13 mouse cellular contexts compared by ENCODE assay signal in the genomic region with DNA sequence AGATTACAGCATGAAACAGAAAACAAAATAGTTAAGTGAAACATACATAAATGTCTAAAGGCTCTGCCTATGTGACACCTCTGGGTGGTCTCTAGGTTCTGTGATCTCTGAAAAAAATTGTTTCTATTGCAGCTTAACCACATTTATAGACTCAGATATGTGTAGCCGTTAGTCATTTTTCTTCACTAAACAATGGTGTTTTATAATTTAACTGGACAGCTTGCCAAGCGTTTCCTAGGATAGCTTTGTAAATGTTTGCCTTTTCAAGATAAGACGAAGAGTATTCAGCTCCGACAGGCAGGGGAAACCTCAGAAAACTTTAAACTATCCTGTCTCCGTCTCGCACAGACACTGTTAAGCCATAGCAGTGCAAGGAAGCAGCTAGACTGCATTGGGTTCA.
DNase-seq lines count a peak whose midpoint lies in the region; ATAC-seq and TF ChIP-seq lines count a peak whose summit lies in the region.
"Had no signal": no experiment of that assay in that cellular context is flagged by ENCODE, and none has a peak within 500 bp of the region (broad histone marks: within the 10 kb centered on the region; RNA-seq: fewer than 3 reads in every experiment).

No protein-coding gene starts in this region.

- no peak overlapping the region for H3K9ac ChIP-seq in heart, embryonic 16.5 days (ENCODE audit: low read length)
- H3K9ac ChIP-seq in lung, embryonic 15.5 days, result no peak overlapping the region
- no peak overlapping the region for H3K9ac ChIP-seq in liver, embryonic 12.5 days
- H3K9ac ChIP-seq in stomach, embryonic 15.5 days, result no peak overlapping the region
- H3K9ac ChIP-seq: forebrain, postnatal 0 days had no signal

- H3K27ac ChIP-seq in heart, embryonic 16.5 days (ENCODE audit: low read length), result peak overlapping the region; percentile 55
- H3K27ac ChIP-seq in lung, embryonic 15.5 days, result peak overlapping the region; percentile 62
- peak overlapping the region; percentile 51; the same call in 1 of the 2 replicates for H3K27ac ChIP-seq in liver, embryonic 12.5 days
- H3K27ac ChIP-seq in stomach, embryonic 15.5 days, result 0 out of 2 replicates have a peak overlapping the region, but pooled peaks have one; percentile 68
- no peak overlapping the region for H3K27ac ChIP-seq in midbrain, embryonic 10.5 days (replicated peaks)
- H3K27ac ChIP-seq: hindbrain, embryonic 10.5 days had no signal

- 0 out of 2 replicates have a peak, but pooled peaks cover 2% of the 10 kb centered on the region for H3K4me1 ChIP-seq in heart, embryonic 16.5 days (ENCODE audit: control insufficient read depth, insufficient read depth, low read length)
- H3K4me1 ChIP-seq in lung, embryonic 15.5 days, result peaks cover 4% of the 10 kb centered on the region; the same call in 1 of the 2 replicates
- H3K4me1 ChIP-seq in lung, adult 2 months (ENCODE audit: control insufficient read depth, insufficient read depth, low read length), result peaks cover 5% of the 10 kb centered on the region; the same call in 1 of the 2 replicates
- no peaks in the 10 kb centered on the region; the same call in 1 of the 2 replicates for H3K4me1 ChIP-seq in liver, embryonic 12.5 days
- peaks cover 6% of the 10 kb centered on the region; the same call in 1 of the 2 replicates for H3K4me1 ChIP-seq in stomach, embryonic 15.5 days
- H3K4me1 ChIP-seq in midbrain, embryonic 10.5 days, result peaks cover 7% of the 10 kb centered on the region; the same call in 1 of the 2 replicates
- H3K4me1 ChIP-seq: hindbrain, embryonic 10.5 days had no signal

- no peak overlapping the region for H3K4me2 ChIP-seq in heart, embryonic 16.5 days (ENCODE audit: low read depth, low read length)
- H3K4me2 ChIP-seq in lung, embryonic 15.5 days, result no peak overlapping the region
- H3K4me2 ChIP-seq in liver, embryonic 12.5 days, result no peak overlapping the region
- no peak overlapping the region for H3K4me2 ChIP-seq in stomach, embryonic 15.5 days

- no peak for TF ChIP-seq POLR2A in lung, adult 2 months (IDR thresholded peaks at IDR 0.05; ENCODE audit: borderline replicate concordance, extremely low read depth, low read depth, low read length)

- no peak for TF ChIP-seq CTCF in lung, adult 2 months (IDR thresholded peaks at IDR 0.05; ENCODE audit: insufficient read depth, low read length)

- no peak overlapping the region for H3K4me3 ChIP-seq in heart, embryonic 16.5 days (ENCODE audit: low read length)
- H3K4me3 ChIP-seq in lung, embryonic 15.5 days, result no peak overlapping the region
- H3K4me3 ChIP-seq in lung, adult 2 months (replicated peaks; ENCODE audit: extremely low read depth, low read depth, low read length), result no peak overlapping the region
- H3K4me3 ChIP-seq in liver, embryonic 12.5 days, result no peak overlapping the region
- no peak overlapping the region for H3K4me3 ChIP-seq in stomach, embryonic 15.5 days (replicated peaks)
- H3K4me3 ChIP-seq in midbrain, embryonic 10.5 days, result no peak overlapping the region
- H3K4me3 ChIP-seq: hindbrain, embryonic 10.5 days had no signal

- no peak for DNase-seq in heart, postnatal 4 days
- no peak for DNase-seq in lung, adult 2 months
- no peak for DNase-seq in midbrain, embryonic 10.5 days (ENCODE audit: low spot score)
- DNase-seq in right cerebral cortex, adult 2 months (ENCODE audit: low spot score in 2 of 2), result no peak
- DNase-seq: cerebellum, postnatal 36 days; gastrocnemius, postnatal 36 days; kidney, postnatal 25 days had no signal

- H3K27me3 ChIP-seq in heart, embryonic 16.5 days (ENCODE audit: control insufficient read depth, insufficient read depth, low read length), result no peaks in the 10 kb centered on the region
- no peaks in the 10 kb centered on the region for H3K27me3 ChIP-seq in lung, embryonic 15.5 days
- no peaks in the 10 kb centered on the region for H3K27me3 ChIP-seq in liver, embryonic 12.5 days (replicated peaks)
- H3K27me3 ChIP-seq in stomach, embryonic 15.5 days (replicated peaks), result no peaks in the 10 kb centered on the region
- no peaks in the 10 kb centered on the region for H3K27me3 ChIP-seq in midbrain, embryonic 10.5 days (ENCODE audit: low read depth, poor library complexity, severe bottlenecking)

- 30% methylated on average over 6 of the region's 6 CpGs for WGBS in heart, embryonic 16.5 days
- WGBS in lung, embryonic 15.5 days, result 5% methylated on average over 6 of the region's 6 CpGs
- WGBS in lung, adult 2 months, result 13% methylated on average over 6 of the region's 6 CpGs
- WGBS in liver, embryonic 12.5 days (ENCODE audit: insufficient replicate concordance), result 18% methylated on average over 6 of the region's 6 CpGs
- WGBS in stomach, embryonic 15.5 days, result 7% methylated on average over 6 of the region's 6 CpGs
- WGBS in midbrain, embryonic 10.5 days, result 84% methylated on average over 6 of the region's 6 CpGs

- no peaks in the 10 kb centered on the region for H3K36me3 ChIP-seq in heart, embryonic 16.5 days (ENCODE audit: control insufficient read depth, insufficient read depth)
- no peaks in the 10 kb centered on the region for H3K36me3 ChIP-seq in lung, embryonic 15.5 days
- no peaks in the 10 kb centered on the region for H3K36me3 ChIP-seq in liver, embryonic 12.5 days
- no peaks in the 10 kb centered on the region for H3K36me3 ChIP-seq in stomach, embryonic 15.5 days
- H3K36me3 ChIP-seq in midbrain, embryonic 10.5 days, result no peaks in the 10 kb centered on the region
- H3K36me3 ChIP-seq: hindbrain, embryonic 10.5 days had no signal

- peak; percentile 43; the same call in 1 of the 2 replicates for ATAC-seq in heart, embryonic 16.5 days (replicated peaks; ENCODE audit: extremely low read depth, insufficient read depth, low FRiP score)
- ATAC-seq in lung, embryonic 15.5 days (ENCODE audit: borderline replicate concordance, extremely low read depth, low FRiP score, low TSS enrichment), result peak; percentile 91
- no peak for ATAC-seq in liver, embryonic 12.5 days
- ATAC-seq in stomach, embryonic 15.5 days (ENCODE audit: insufficient read depth, low FRiP score, low read depth), result peak; percentile 10; the same call in 1 of the 2 replicates

- H3K9me3 ChIP-seq in heart, embryonic 16.5 days (replicated peaks; ENCODE audit: control insufficient read depth, low read length), result 0 out of 2 replicates have a peak, but pooled peaks cover 2% of the 10 kb centered on the region
- H3K9me3 ChIP-seq in lung, embryonic 15.5 days, result peaks cover 6% of the 10 kb centered on the region; the same call in 1 of the 2 replicates
- no peaks in the 10 kb centered on the region for H3K9me3 ChIP-seq in liver, embryonic 12.5 days (replicated peaks)
- no peaks in the 10 kb centered on the region for H3K9me3 ChIP-seq in stomach, embryonic 15.5 days
- H3K9me3 ChIP-seq in midbrain, embryonic 10.5 days (replicated peaks), result peaks cover 7% of the 10 kb centered on the region; the same call in 1 of the 2 replicates
